Mouse (Mus musculus) bone marrow, adult 2 months (tissue): ENCODE results near the gene Tpbgl. TPM values are rescaled to one million over a fixed set of nuclear protein-coding genes. Genes with fewer than 3 reads are reported as not detected.

Experiments used
- H3K27ac ChIP-seq: fragments of 200-500 bp; 2 replicates; pipeline ENCODE4 v1.5.1; 2012; ENCODE audit warnings: low read depth, mild to moderate bottlenecking, control low read depth, inconsistent platforms, low read length; ENCODE audit not compliant: control insufficient read depth, poor library complexity, insufficient read depth
- H3K4me1 ChIP-seq: fragments of 200-500 bp; 2 replicates; pipeline ENCODE4 v1.6.1; 2011; ENCODE audit warnings: low read length; ENCODE audit not compliant: control insufficient read depth, insufficient read depth
- H3K4me3 ChIP-seq: fragments of 200-500 bp; replicated peaks from 2 replicates; pipeline ENCODE3; 2011; ENCODE audit warnings: mild to moderate bottlenecking, low read depth, low read length, control low read depth; ENCODE audit not compliant: control insufficient read depth
- CTCF ChIP-seq: fragments of 200-500 bp; IDR thresholded peaks from 2 replicates; pipeline ENCODE4 v1.5.1; 2011; ENCODE audit warnings: low read length, control low read depth; ENCODE audit not compliant: control insufficient read depth, insufficient read depth
- POLR2A ChIP-seq: fragments of 200-500 bp; IDR thresholded peaks from 2 replicates; pipeline ENCODE4 v1.6.1; 2011; ENCODE audit warnings: low read depth, mild to moderate bottlenecking, control low read depth, low read length, borderline replicate concordance; ENCODE audit not compliant: control insufficient read depth
- WGBS: fragments of 180-500 bp; shearing (Covaris S2); methylation state at CpG from one replicate; pipeline ENCODE4 v1.1.7; 2018; 5-methylcytosine and 5-hydroxymethylcytosine counted together
- polyA plus RNA-seq: library from polyadenylated mRNA; stranded (reverse); fragments of >200 nt; gene quantifications from 2 replicates; pipeline ENCODE4 v1.2.4, GENCODE M21; 2011; ENCODE audit warnings: low replicate concordance; ENCODE audit not compliant: missing spikeins, insufficient read depth, insufficient read length

Gene Tpbgl
- not detected in 2 replicates for polyA plus RNA-seq

GRCm38 (mm10) chr7:99626376-99627270 lies at the start of gene Tpbgl:
Tpbgl (minus strand) TSS chr7:99627103.
- WGBS = 1% methylated on average over 83 of the region's 83 CpGs
- TF ChIP-seq POLR2A (no peak), CTCF (no peak)
- Histone ChIP-seq H3K4me3 (no peak within 1 kb of the TSS), H3K4me1 (no peaks in the 10 kb centered on the region; the same call in 1 of the 2 replicates), H3K27ac (peak within 1 kb of the TSS; percentile 23; the same call in 1 of the 2 replicates)

- H3K27ac ChIP-seq = 0 out of 2 replicates have a peak overlapping the region, but pooled peaks have one; percentile 44
- H3K4me1 ChIP-seq = peaks cover 6% of the 10 kb centered on the region
- TF ChIP-seq CTCF = no peak
- TF ChIP-seq POLR2A = no peak
- H3K4me3 ChIP-seq = no peak overlapping the region
- WGBS = 0% methylated on average over 3 of the region's 3 CpGs
Observed at GRCm38 (mm10) chr7:99674890-99675289, 48.0 kb upstream of the Tpbgl start.

- no peak for TF ChIP-seq CTCF
- no peak for TF ChIP-seq POLR2A
- H3K27ac ChIP-seq = 0 out of 2 replicates have a peak overlapping the region, but pooled peaks have one; percentile 44
- WGBS = 6% methylated on average over 5 of the region's 5 CpGs
- peaks cover 6% of the 10 kb centered on the region for H3K4me1 ChIP-seq
- H3K4me3 ChIP-seq = no peak overlapping the region
Observed at GRCm38 (mm10) chr7:99674209-99674608, 47.3 kb upstream of the Tpbgl start.

- Histone ChIP-seq H3K4me1 (peaks cover 6% of the 10 kb centered on the region), H3K27ac (no peak overlapping the region), H3K4me3 (no peak overlapping the region)
- 79% methylated on average over 8 of the region's 8 CpGs for WGBS
- TF ChIP-seq CTCF = no peak
- no peak for TF ChIP-seq POLR2A
Observed at GRCm38 (mm10) chr7:99673188-99673587, 46.3 kb upstream of the Tpbgl start.

GRCm38 (mm10) chr7:99671544-99672435 lies 44.9 kb upstream of the Tpbgl start:
- H3K27ac ChIP-seq = no peak overlapping the region
- WGBS = 82% methylated on average over 9 of the region's 9 CpGs
- TF ChIP-seq CTCF (no peak), POLR2A (no peak)
- H3K4me3 ChIP-seq = no peak overlapping the region
- peaks cover 6% of the 10 kb centered on the region for H3K4me1 ChIP-seq

GRCm38 (mm10) chr7:99670915-99671314 lies 44.0 kb upstream of the Tpbgl start:
- H3K4me1 ChIP-seq = peaks cover 6% of the 10 kb centered on the region
- H3K4me3 ChIP-seq = no peak overlapping the region
- no peak for TF ChIP-seq POLR2A
- no peak overlapping the region for H3K27ac ChIP-seq
- WGBS = 70% methylated on average over 4 of the region's 4 CpGs

GRCm38 (mm10) chr7:99668802-99669201 lies 41.9 kb upstream of the Tpbgl start:
- WGBS = 84% methylated on average over 4 of the region's 4 CpGs
- no peaks in the 10 kb centered on the region for H3K4me1 ChIP-seq

GRCm38 (mm10) chr7:99667096-99667495 lies 40.2 kb upstream of the Tpbgl start:
- Histone ChIP-seq H3K4me1 (no peaks in the 10 kb centered on the region), H3K27ac (no peak overlapping the region), H3K4me3 (no peak overlapping the region)
- WGBS = 91% methylated on average over 16 of the region's 16 CpGs
- TF ChIP-seq POLR2A = no peak
- TF ChIP-seq CTCF = no peak

More at GRCm38 (mm10) chr7:99668802-99669201, 41.9 kb upstream of the Tpbgl start:
- no peak for TF ChIP-seq POLR2A
- no peak for TF ChIP-seq CTCF
- Histone ChIP-seq H3K27ac (no peak overlapping the region), H3K4me3 (no peak overlapping the region)
